Mouse (Mus musculus): Measurements from ENCODE around the gene Tmed10.

DNA sequence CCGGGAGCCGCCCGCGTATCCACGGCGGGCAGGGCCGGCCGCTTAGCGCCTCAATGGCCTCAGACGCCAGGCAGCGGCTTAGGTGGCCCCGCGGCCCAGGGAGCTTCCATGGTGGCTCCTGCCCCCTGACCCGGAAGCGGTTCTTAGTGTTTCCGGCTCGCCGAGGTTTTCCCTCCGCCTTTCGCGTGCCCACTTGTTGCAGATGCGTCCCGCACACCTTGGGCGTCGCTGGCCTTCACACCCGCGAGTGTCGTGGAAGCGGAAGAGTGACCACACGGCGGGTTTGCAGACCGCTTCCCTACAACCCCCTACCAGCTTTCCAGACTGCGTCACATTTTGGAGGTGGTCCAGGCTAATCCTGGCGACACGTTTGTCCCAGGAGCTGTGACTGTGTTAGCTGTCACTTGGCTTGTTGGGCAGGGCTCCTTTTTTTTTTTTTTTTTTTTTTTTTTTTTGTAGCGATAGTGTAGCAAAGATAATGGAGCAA is 35.4 kb downstream of the Tmed10 start, which contains the start of gene Nek9:
- TF ChIP-seq POLR2A (IDR thresholded peaks at IDR 0.05; ENCODE audit: borderline replicate concordance, extremely low read depth, low read depth, low read length) (peak; percentile 89), CTCF (IDR thresholded peaks at IDR 0.05; ENCODE audit: insufficient read depth, low read length) (no peak)

Measured in lung, adult 2 months (tissue).